Mouse (Mus musculus) heart, embryonic 14.5 days (tissue): ENCODE data around the gene Brox. TPM values are rescaled to one million over a fixed set of nuclear protein-coding genes. Genes with fewer than 3 reads are reported as not detected.

Experiments
- ATAC-seq: fragments of 200-750 bp; cut with Nextera tagmentation; 2 replicates; pipeline ENCODE4 v1.8.0; 2017; ENCODE audit warnings: low read depth, moderate TSS enrichment; ENCODE audit not compliant: insufficient number of reproducible peaks, insufficient read depth, low FRiP score
- H3K27ac ChIP-seq, 2 experiments: fragments of 200-500 bp in 1 of 2; fragments of 300-500 bp in 1 of 2; sonication (generic) in 1 of 2; replicated peaks in 1 of 2; 2 replicates each; pipeline ENCODE4 v1.5.1; 2012 to 2014; ENCODE audit warnings: low read depth in 2 of 2, low read length in 2 of 2, control low read depth in 1 of 2, mild to moderate bottlenecking in 1 of 2, mixed read lengths in 1 of 2; ENCODE audit not compliant: control insufficient read depth in 1 of 2, insufficient read depth in 1 of 2
- H3K27me3 ChIP-seq: fragments of 300-500 bp; sonication (generic); 2 replicates; pipeline ENCODE4 v1.6.1; 2014; ENCODE audit warnings: mild to moderate bottlenecking, low read length, control low read depth; ENCODE audit not compliant: control insufficient read depth, insufficient read depth
- H3K36me3 ChIP-seq: fragments of 300-500 bp; sonication (generic); 2 replicates; pipeline ENCODE4 v1.6.1; 2014; ENCODE audit warnings: mild to moderate bottlenecking, control low read depth, low read length, mixed read lengths; ENCODE audit not compliant: control insufficient read depth, insufficient read depth
- H3K4me1 ChIP-seq, 2 experiments: fragments of 200-500 bp in 1 of 2; fragments of 300-500 bp in 1 of 2; sonication (generic) in 1 of 2; 2 replicates each; pipeline ENCODE4 v1.6.1; 2012 to 2014; ENCODE audit warnings: low read length in 2 of 2, control low read depth in 1 of 2, mixed read lengths in 1 of 2; ENCODE audit not compliant: control insufficient read depth in 2 of 2, insufficient read depth in 2 of 2
- H3K4me2 ChIP-seq: fragments of 300-500 bp; sonication (generic); 2 replicates; pipeline ENCODE4 v1.6.1; 2014; ENCODE audit warnings: mild to moderate bottlenecking, low read length
- H3K4me3 ChIP-seq, 2 experiments: fragments of 200-500 bp in 1 of 2; fragments of 300-500 bp in 1 of 2; sonication (generic) in 1 of 2; 2 replicates each; pipeline ENCODE4 v1.5.1; 2012 to 2014; ENCODE audit warnings: low read length in 2 of 2, mild to moderate bottlenecking in 2 of 2, control low read depth in 1 of 2, low read depth in 1 of 2, moderate library complexity in 1 of 2; ENCODE audit not compliant: control insufficient read depth in 1 of 2, insufficient read depth in 1 of 2
- H3K9ac ChIP-seq: fragments of 300-500 bp; sonication (generic); 2 replicates; pipeline ENCODE4 v1.6.1; 2014; ENCODE audit warnings: mild to moderate bottlenecking, low read length
- H3K9me3 ChIP-seq: fragments of 300-500 bp; sonication (generic); 2 replicates; pipeline ENCODE4 v1.6.1; 2016; ENCODE audit warnings: low read length, control low read depth; ENCODE audit not compliant: control insufficient read depth
- WGBS: fragments of 180-500 bp; shearing (Covaris S2); extraction: QIAGEN DNeasy Blood & Tissue Kit; methylation state at CpG from one replicate; pipeline ENCODE4 v1.1.7; 2014; 5-methylcytosine and 5-hydroxymethylcytosine counted together
- polyA plus RNA-seq: library from polyadenylated mRNA; unstranded; fragments of >200 nt; fragmentation: Nextera tagmentation; extraction: Ambion mirVana; gene quantifications from 2 replicates; pipeline ENCODE4 v1.2.1, GENCODE M21; 2014

Brox gene
- polyA plus RNA-seq, 1 experiment from 2014 or later: 50.0 TPM

DNA sequence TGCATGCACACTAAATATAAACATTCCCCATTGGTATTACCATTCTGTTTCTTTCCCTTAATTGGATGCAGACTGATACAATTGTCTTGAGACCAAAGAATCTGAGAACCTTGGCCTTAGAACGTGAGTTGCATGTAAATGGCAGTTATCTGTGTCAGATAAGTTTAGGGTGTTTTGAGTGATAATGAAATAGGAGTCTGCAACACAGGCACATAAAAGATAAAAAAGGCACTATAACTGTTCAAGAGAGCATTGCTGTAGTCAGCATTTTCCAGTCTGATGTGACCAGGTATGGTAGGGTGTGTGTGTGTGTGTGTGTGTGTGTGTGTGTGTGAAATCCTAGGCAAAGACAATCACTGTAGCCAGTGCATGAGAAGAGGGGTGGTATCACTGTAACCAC, 48.9 kb downstream of the Brox start:
- no peak overlapping the region for H3K27ac ChIP-seq
- ATAC-seq: no peak
- no peaks in the 10 kb centered on the region for H3K36me3 ChIP-seq
- WGBS: 7% methylated on average over 1 of the region's 1 CpGs
- no peaks in the 10 kb centered on the region for H3K27me3 ChIP-seq
- no peak overlapping the region for H3K4me3 ChIP-seq
- H3K4me1 ChIP-seq: no peaks in the 10 kb centered on the region
- H3K4me2 ChIP-seq: no peak overlapping the region
- H3K9ac ChIP-seq: no peak overlapping the region
- no peaks in the 10 kb centered on the region for H3K9me3 ChIP-seq

DNA sequence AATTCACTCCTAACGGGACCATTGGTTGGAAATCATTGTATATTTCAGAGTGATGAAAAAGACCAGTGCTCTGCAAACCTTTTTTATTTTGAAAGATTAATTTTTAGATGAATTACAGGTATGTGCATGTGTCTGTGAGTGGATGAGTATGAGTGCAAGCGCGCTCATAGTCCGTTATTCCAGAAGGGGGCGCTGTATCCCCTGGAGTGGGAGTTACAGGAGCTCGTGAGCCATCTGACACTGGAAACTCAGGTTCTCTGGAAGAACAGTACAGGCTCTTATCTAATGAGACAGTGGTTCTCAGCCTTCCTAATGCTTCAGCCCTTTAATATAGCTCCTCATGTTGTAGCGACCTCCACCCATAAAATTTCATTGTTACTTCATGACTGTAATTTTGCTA, 53.8 kb downstream of the Brox start:
- Histone ChIP-seq H3K9me3 (no peaks in the 10 kb centered on the region), H3K27me3 (no peaks in the 10 kb centered on the region), H3K4me3 (no peak overlapping the region), H3K4me1 (no peaks in the 10 kb centered on the region), H3K9ac (no peak overlapping the region), H3K27ac (no peak overlapping the region), H3K4me2 (no peak overlapping the region), H3K36me3 (no peaks in the 10 kb centered on the region)
- WGBS: 68% methylated on average over 7 of the region's 7 CpGs
- ATAC-seq: no peak

GRCm38 (mm10) chr1:183237901-183238300, 59.2 kb downstream of the Brox start:
- no peak overlapping the region for H3K4me2 ChIP-seq
- H3K27ac ChIP-seq: no peak overlapping the region
- H3K9me3 ChIP-seq: no peaks in the 10 kb centered on the region
- no peak overlapping the region for H3K4me3 ChIP-seq
- 9% methylated on average over 2 of the region's 2 CpGs for WGBS
- H3K36me3 ChIP-seq: no peaks in the 10 kb centered on the region
- no peak overlapping the region for H3K9ac ChIP-seq
- no peak for ATAC-seq
- no peaks in the 10 kb centered on the region for H3K4me1 ChIP-seq
- H3K27me3 ChIP-seq: no peaks in the 10 kb centered on the region

GRCm38 (mm10) chr1:183236460-183236859, 60.6 kb downstream of the Brox start:
- 82% methylated on average over 5 of the region's 5 CpGs for WGBS
- no peaks in the 10 kb centered on the region for H3K27me3 ChIP-seq
- ATAC-seq: no peak
- H3K4me3 ChIP-seq: no peak overlapping the region
- no peak overlapping the region for H3K9ac ChIP-seq
- H3K9me3 ChIP-seq: no peaks in the 10 kb centered on the region
- H3K4me1 ChIP-seq: no peaks in the 10 kb centered on the region
- no peak overlapping the region for H3K4me2 ChIP-seq
- no peaks in the 10 kb centered on the region for H3K36me3 ChIP-seq
- no peak overlapping the region for H3K27ac ChIP-seq

DNA sequence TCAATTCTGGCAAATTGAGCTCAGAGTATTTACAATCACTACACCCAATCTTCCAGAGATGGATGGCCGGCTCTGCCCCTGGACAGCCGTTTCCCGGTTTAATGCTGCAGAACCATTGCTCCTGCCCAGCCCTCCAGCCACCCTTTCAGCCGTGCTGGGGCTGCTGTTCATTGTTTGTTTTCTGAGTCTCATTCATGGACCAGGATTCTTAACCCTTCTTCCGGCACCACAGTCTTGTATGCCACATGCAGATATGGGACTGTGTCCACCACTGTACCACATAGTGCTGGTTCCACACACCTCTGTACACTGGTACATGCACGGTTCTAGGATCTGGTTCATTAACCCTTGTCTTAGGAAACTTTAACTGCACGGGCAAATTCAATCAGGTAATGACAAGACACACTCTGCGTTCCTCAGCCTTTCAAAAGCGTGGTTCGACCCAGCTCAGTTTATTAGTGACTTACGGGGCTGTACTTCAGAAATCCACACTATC, 63.3 kb downstream of the Brox start:
- no peak overlapping the region for H3K4me3 ChIP-seq
- no peaks in the 10 kb centered on the region for H3K36me3 ChIP-seq
- H3K27ac ChIP-seq: no peak overlapping the region
- H3K27me3 ChIP-seq: no peaks in the 10 kb centered on the region
- no peak overlapping the region for H3K9ac ChIP-seq
- no peak overlapping the region for H3K4me2 ChIP-seq
- H3K9me3 ChIP-seq: no peaks in the 10 kb centered on the region
- WGBS: 86% methylated on average over 11 of the region's 11 CpGs
- ATAC-seq: no peak
- H3K4me1 ChIP-seq: no peaks in the 10 kb centered on the region

DNA sequence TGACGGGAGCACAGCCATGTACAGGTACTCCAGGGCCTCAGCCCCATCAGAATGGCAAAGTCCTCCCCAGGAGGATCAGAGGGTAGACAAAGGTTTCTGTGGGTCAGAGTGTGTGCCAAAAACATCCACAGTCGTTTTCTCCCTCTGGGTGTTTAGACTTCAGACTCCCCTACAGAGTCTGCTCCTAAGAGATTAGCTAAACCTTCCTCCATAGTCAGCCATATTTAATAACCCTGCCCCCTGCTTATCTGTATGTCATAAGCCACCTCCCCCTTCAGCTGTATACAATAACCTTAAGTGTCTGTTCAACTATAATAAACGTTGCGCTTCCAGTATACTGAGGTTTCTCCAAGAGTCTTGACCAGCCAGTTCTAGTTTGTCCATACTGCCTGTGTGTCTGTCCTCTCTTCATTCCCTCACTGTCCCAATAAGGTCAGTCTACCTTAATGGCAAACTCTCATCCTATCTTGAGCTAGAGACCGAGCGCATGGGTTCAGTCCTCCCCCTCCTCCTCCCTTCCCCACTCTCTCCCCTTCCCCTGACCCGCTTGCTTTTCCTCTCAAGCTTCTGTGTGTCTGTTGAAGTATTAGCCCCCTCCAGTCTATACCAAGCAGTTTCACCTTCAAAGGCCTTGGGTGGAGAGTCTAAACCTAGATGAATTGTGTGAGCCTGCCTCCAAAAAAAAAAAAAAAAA, 63.9 kb downstream of the Brox start:
- Histone ChIP-seq H3K27me3 (no peaks in the 10 kb centered on the region), H3K4me1 (no peaks in the 10 kb centered on the region), H3K4me2 (no peak overlapping the region), H3K9me3 (no peaks in the 10 kb centered on the region), H3K36me3 (no peaks in the 10 kb centered on the region), H3K9ac (no peak overlapping the region), H3K27ac (no peak overlapping the region), H3K4me3 (no peak overlapping the region)
- 74% methylated on average over 7 of the region's 7 CpGs for WGBS
- no peak for ATAC-seq

DNA sequence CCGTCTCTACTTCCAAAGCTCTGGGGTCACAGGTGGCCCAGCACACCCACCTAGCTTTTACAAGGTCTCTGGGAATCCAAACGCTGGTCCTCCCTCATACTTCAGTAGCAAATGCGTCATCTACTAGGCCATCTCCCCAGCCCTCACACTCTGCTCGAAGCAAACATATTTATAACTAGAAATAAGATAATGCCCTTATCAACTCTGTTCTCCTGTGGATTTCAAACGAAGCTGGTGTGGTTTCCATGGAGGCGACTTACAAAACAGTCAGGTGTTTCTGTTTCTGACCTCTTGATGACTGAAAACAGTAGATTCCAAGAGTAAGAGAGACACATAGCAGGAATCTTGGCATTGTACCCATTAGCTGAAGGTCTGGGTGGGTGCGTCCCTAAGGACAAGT, 69.6 kb downstream of the Brox start:
- no peak overlapping the region for H3K4me3 ChIP-seq
- no peaks in the 10 kb centered on the region for H3K27me3 ChIP-seq
- H3K9ac ChIP-seq: no peak overlapping the region
- ATAC-seq: no peak
- no peaks in the 10 kb centered on the region for H3K4me1 ChIP-seq
- H3K4me2 ChIP-seq: no peak overlapping the region
- H3K9me3 ChIP-seq: no peaks in the 10 kb centered on the region
- no peaks in the 10 kb centered on the region for H3K36me3 ChIP-seq
- 53% methylated on average over 7 of the region's 7 CpGs for WGBS
- no peak overlapping the region for H3K27ac ChIP-seq
